Mouse (Mus musculus) cortical plate, adult 2 months (tissue): ENCODE measurements at regions not wholly inside any gene's neighbourhood (a gene's known extent, or its start where the extent isn't known, plus 50 kb on each side); places are given as distances from the start of the nearest gene placed in this dataset.

Experiments used
- CTCF ChIP-seq: fragments of 200-500 bp; IDR thresholded peaks from 2 replicates; pipeline ENCODE4 v1.5.1; 2011; ENCODE audit warnings: mild to moderate bottlenecking, control low read depth, low read length; ENCODE audit not compliant: insufficient read depth; ENCODE audit errors: extremely low read depth
- POLR2A ChIP-seq: fragments of 200-500 bp; IDR thresholded peaks from 2 replicates; pipeline ENCODE4 v1.6.1; 2011; ENCODE audit warnings: mild to moderate bottlenecking, low read length, control low read depth; ENCODE audit not compliant: insufficient read depth; ENCODE audit errors: extremely low read depth

- no peak for TF ChIP-seq POLR2A
- no peak for TF ChIP-seq CTCF
These were observed 119.1 kb downstream of the Lca5 start for GRCm38 (mm10) chr9:83321793-83322192.
